Mouse (Mus musculus) bone marrow, adult 2 months (tissue): Measurements from ENCODE around the gene 1500011B03Rik.

Experiments
- CTCF ChIP-seq: fragments of 200-500 bp; IDR thresholded peaks from 2 replicates; pipeline ENCODE4 v1.5.1; 2011; ENCODE audit warnings: low read length, control low read depth; ENCODE audit not compliant: control insufficient read depth, insufficient read depth
- POLR2A ChIP-seq: fragments of 200-500 bp; IDR thresholded peaks from 2 replicates; pipeline ENCODE4 v1.6.1; 2011; ENCODE audit warnings: low read depth, mild to moderate bottlenecking, control low read depth, low read length, borderline replicate concordance; ENCODE audit not compliant: control insufficient read depth

DNA sequence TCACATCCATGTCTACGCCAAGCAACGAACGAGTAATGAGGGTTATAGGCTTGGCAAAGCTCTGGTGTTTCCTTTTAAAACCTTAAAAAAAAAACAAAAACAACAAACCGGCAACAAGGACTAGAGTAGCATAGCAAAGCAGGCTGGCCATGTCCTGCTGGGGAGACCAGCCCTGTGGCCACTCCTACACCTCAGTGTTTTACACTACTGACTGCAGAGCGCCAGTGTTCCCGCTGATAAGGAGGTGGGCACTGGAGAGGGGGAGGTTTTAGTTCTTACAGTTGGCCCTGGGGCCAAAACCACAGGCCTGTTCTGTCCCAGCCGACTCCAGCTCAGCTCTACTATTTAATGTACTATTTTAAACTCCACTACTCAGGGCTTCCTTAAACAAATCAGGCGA, 15.8 kb downstream of the 1500011B03Rik start:
- TF ChIP-seq CTCF (no peak), POLR2A (no peak)
